Mouse (Mus musculus) liver, embryonic 14.5 days (tissue): ENCODE data around the gene Gm20521. TPM values are rescaled to one million over a fixed set of nuclear protein-coding genes. Genes with fewer than 3 reads are reported as not detected.

Source experiments
- ATAC-seq: fragments of 200-750 bp; cut with Nextera tagmentation; 2 replicates; pipeline ENCODE4 v1.8.0; 2017; ENCODE audit warnings: moderate number of reproducible peaks, mild to moderate bottlenecking, moderate library complexity; ENCODE audit not compliant: insufficient read depth
- DNase-seq, 3 experiments: peaks; one replicate each; pipeline ENCODE4 v3.0.0-alpha.2; 2012 to 2013; ENCODE audit warnings: low read depth in 3 of 3, low spot score in 3 of 3
- H3K27ac ChIP-seq: fragments of 300-500 bp; sonication (generic); 2 replicates; pipeline ENCODE4 v1.5.1; 2014; ENCODE audit warnings: moderate library complexity, mild to moderate bottlenecking, control low read depth, inconsistent platforms
- H3K27me3 ChIP-seq: fragments of 300-500 bp; sonication (generic); 2 replicates; pipeline ENCODE4 v1.6.1; 2014; ENCODE audit warnings: mild to moderate bottlenecking, low read length, moderate library complexity; ENCODE audit not compliant: control insufficient read depth, insufficient read depth
- H3K36me3 ChIP-seq: fragments of 300-500 bp; sonication (generic); replicated peaks from 2 replicates; pipeline ENCODE4 v1.6.1; 2014; ENCODE audit warnings: low read depth; ENCODE audit not compliant: control insufficient read depth, insufficient read depth
- H3K4me1 ChIP-seq, 2 experiments: fragments of 200-500 bp in 1 of 2; fragments of 300-500 bp in 1 of 2; sonication (generic) in 1 of 2; replicated peaks; 2 replicates each; pipeline ENCODE4 v1.6.1; 2012 to 2014; ENCODE audit warnings: antibody characterized with exemption in 1 of 2, inconsistent platforms in 1 of 2, low read length in 1 of 2; ENCODE audit not compliant: control insufficient read depth in 2 of 2, insufficient read depth in 2 of 2
- H3K4me2 ChIP-seq: fragments of 300-500 bp; sonication (generic); 2 replicates; pipeline ENCODE4 v1.6.1; 2014; ENCODE audit warnings: low read depth, mild to moderate bottlenecking, control low read depth, moderate library complexity
- H3K4me3 ChIP-seq, 2 experiments: fragments of 200-500 bp in 1 of 2; fragments of 300-500 bp in 1 of 2; sonication (generic) in 1 of 2; 2 replicates each; pipeline ENCODE4 v1.5.1; 2012 to 2014; ENCODE audit warnings: low read depth in 2 of 2, low read length in 2 of 2, mild to moderate bottlenecking in 2 of 2, control low read depth in 1 of 2, inconsistent platforms in 1 of 2, moderate library complexity in 1 of 2; ENCODE audit not compliant: insufficient read depth in 1 of 2
- H3K9ac ChIP-seq: fragments of 300-500 bp; sonication (generic); replicated peaks from 2 replicates; pipeline ENCODE4 v1.6.1; 2014; ENCODE audit warnings: mild to moderate bottlenecking, control low read depth, moderate library complexity
- H3K9me3 ChIP-seq: fragments of 300-500 bp; sonication (generic); 2 replicates; pipeline ENCODE4 v1.6.1; 2016; ENCODE audit warnings: low read length, mixed read lengths; ENCODE audit not compliant: control insufficient read depth
- CTCF ChIP-seq: IDR thresholded peaks from 2 replicates; pipeline ENCODE4 v1.5.1; 2016; ENCODE audit warnings: antibody characterized with exemption, low read depth, control low read depth
- EP300 ChIP-seq: IDR thresholded peaks from 2 replicates; pipeline ENCODE4 v1.6.1; 2016; ENCODE audit warnings: antibody characterized with exemption, low read depth
- WGBS: fragments of 180-500 bp; shearing (Covaris S2); extraction: QIAGEN DNeasy Blood & Tissue Kit; methylation state at CpG from one replicate; pipeline ENCODE4 v1.1.7; 2014; ENCODE audit not compliant: insufficient replicate concordance; 5-methylcytosine and 5-hydroxymethylcytosine counted together
- polyA plus RNA-seq, 2 experiments: library from polyadenylated mRNA; depleted of rRNA in 1 of 2; stranded (reverse) in 1 of 2; unstranded in 1 of 2; fragments of >200 nt; fragmentation: Nextera tagmentation in 1 of 2; extraction: Ambion mirVana in 1 of 2; gene quantifications; 2 replicates each; pipeline versions ENCODE4 v1.2.1 to v1.2.3; 2012 to 2014

Gm20521 gene
- polyA plus RNA-seq, 2 experiments: 0.06 TPM; not detected in 1

- WGBS: 44% methylated on average over 7 of the region's 7 CpGs
- Histone ChIP-seq H3K4me1 (no peaks in the 10 kb centered on the region), H3K27me3 (peaks cover 29% of the 10 kb centered on the region), H3K4me2 (no peak overlapping the region), H3K36me3 (no peaks in the 10 kb centered on the region), H3K9me3 (no peaks in the 10 kb centered on the region), H3K9ac (no peak overlapping the region), H3K4me3 (no peak overlapping the region), H3K27ac (no peak overlapping the region)
- DNase-seq: no peak
- TF ChIP-seq EP300 (no peak), CTCF (no peak)
- no peak for ATAC-seq
Observed at GRCm38 (mm10) chr14:54908682-54909081, 25.4 kb downstream of the Gm20521 start.

GRCm38 (mm10) chr14:54912109-54912850, 29.0 kb downstream of the Gm20521 start:
- Histone ChIP-seq H3K27me3 (peaks cover 40% of the 10 kb centered on the region), H3K27ac (no peak overlapping the region), H3K9ac (0 out of 2 replicates have a peak overlapping the region, but pooled peaks have one; percentile 15), H3K4me1 (no peaks in the 10 kb centered on the region), H3K9me3 (no peaks in the 10 kb centered on the region), H3K4me2 (peak overlapping the region; percentile 58), H3K36me3 (no peaks in the 10 kb centered on the region), H3K4me3 (peak overlapping the region; percentile 35 to 55)
- DNase-seq: no peak
- no peak for TF ChIP-seq CTCF
- TF ChIP-seq EP300: no peak
- ATAC-seq: no peak
- WGBS: 5% methylated on average over 66 of the region's 69 CpGs

- peak within 1 kb of the TSS; percentile 35 to 55 for H3K4me3 ChIP-seq
- 0 out of 2 replicates have a peak within 1 kb of the TSS, but pooled peaks have one; percentile 15 for H3K9ac ChIP-seq
- H3K36me3 ChIP-seq: no peaks in the 10 kb centered on the region
- ATAC-seq (no peak), DNase-seq (no peak)
- H3K4me1 ChIP-seq: no peaks in the 10 kb centered on the region
- TF ChIP-seq EP300: no peak
- H3K27ac ChIP-seq: no peak within 1 kb of the TSS
- peaks cover 40% of the 10 kb centered on the region for H3K27me3 ChIP-seq
- no peaks in the 10 kb centered on the region for H3K9me3 ChIP-seq
- peak within 1 kb of the TSS; percentile 58 for H3K4me2 ChIP-seq
- WGBS: under 1% methylated on average over 28 of the region's 28 CpGs
Observed at GRCm38 (mm10) chr14:54912886-54913285, 29.6 kb downstream of the Gm20521 start, which contains the start of gene Slc22a17. Gene Slc22a17, minus strand, starts transcription at chr14:54913132.

- 21% methylated on average over 10 of the region's 10 CpGs for WGBS
- no peak for ATAC-seq
- H3K27ac ChIP-seq: no peak overlapping the region
- TF ChIP-seq EP300: no peak
- TF ChIP-seq CTCF: no peak
- H3K9ac ChIP-seq: no peak overlapping the region
- no peak for DNase-seq
- no peaks in the 10 kb centered on the region for H3K36me3 ChIP-seq
- peak overlapping the region; percentile 18 to 55; a peak in 3 of 4 replicates for H3K4me3 ChIP-seq
- no peaks in the 10 kb centered on the region for H3K9me3 ChIP-seq
- peaks cover 40% of the 10 kb centered on the region for H3K27me3 ChIP-seq
- H3K4me2 ChIP-seq: peak overlapping the region; percentile 58
- H3K4me1 ChIP-seq: no peaks in the 10 kb centered on the region
Observed at GRCm38 (mm10) chr14:54913343-54913742, 30.1 kb downstream of the Gm20521 start.

GRCm38 (mm10) chr14:54920076-54920685, 36.9 kb downstream of the Gm20521 start:
- Histone ChIP-seq H3K4me2 (no peak overlapping the region), H3K36me3 (no peaks in the 10 kb centered on the region), H3K27ac (no peak overlapping the region), H3K27me3 (peaks cover 5% of the 10 kb centered on the region), H3K9me3 (no peaks in the 10 kb centered on the region), H3K4me3 (no peak overlapping the region), H3K9ac (no peak overlapping the region), H3K4me1 (peaks cover 8 to 11% of the 10 kb centered on the region in 2 experiments)
- DNase-seq (no peak), ATAC-seq (no peak)
- TF ChIP-seq EP300 (no peak), CTCF (no peak)
- WGBS: 72% methylated on average over 16 of the region's 16 CpGs
